Mouse (Mus musculus) olfactory bulb, adult 2 months (tissue): ENCODE measurements around the gene Spata31d1b.

Experiments used
- CTCF ChIP-seq: fragments of 200-500 bp; IDR thresholded peaks from 2 replicates; pipeline ENCODE4 v1.5.1; 2012; ENCODE audit warnings: low read depth, mild to moderate bottlenecking, low read length, moderate library complexity; ENCODE audit not compliant: insufficient read depth
- POLR2A ChIP-seq: fragments of 200-500 bp; IDR thresholded peaks from 2 replicates; pipeline ENCODE4 v1.6.1; 2012; ENCODE audit warnings: mild to moderate bottlenecking, low read depth, low read length, moderate library complexity; ENCODE audit not compliant: insufficient read depth

- TF ChIP-seq POLR2A (no peak), CTCF (0 out of 2 replicates have a peak, but pooled peaks have one; percentile 8)
These were observed 1.9 kb upstream of the Spata31d1b start, which contains the start of gene Spata31d1a for GRCm38 (mm10) chr13:59710230-59710629.
